Comparison of ENCODE assay signal across 15 mouse cellular contexts in genomic region chr7:25902061-25902690, GRCm38 (mm10). TPM values are rescaled to one million over a fixed set of nuclear protein-coding genes. Genes with fewer than 3 reads are reported as not detected.
A peak's percentile ranks its signal among the peaks of the same experiment; 100 is the strongest.
DNase-seq lines count a peak whose midpoint lies in the region; ATAC-seq and TF ChIP-seq lines count a peak whose summit lies in the region.
"Had no signal": no experiment of that assay in that cellular context is flagged by ENCODE, and none has a peak within 500 bp of the region (broad histone marks: within the 10 kb centered on the region; RNA-seq: fewer than 3 reads in every experiment).

No protein-coding gene starts in this region.

- H3K27ac ChIP-seq in embryonic facial prominence, embryonic 14.5 days (replicated peaks; ENCODE audit: low read depth, low read length), result no peak overlapping the region
- H3K27ac ChIP-seq in embryonic facial prominence, embryonic 10.5 days (replicated peaks), result no peak overlapping the region
- peak overlapping the region; percentile 43 for H3K27ac ChIP-seq in embryonic fibroblast, embryonic 13.5 days (ENCODE audit: insufficient read depth, low read length)
- no peak overlapping the region for H3K27ac ChIP-seq in hindbrain, embryonic 11.5 days (ENCODE audit: low read depth, low read length)
- H3K27ac ChIP-seq in thymus, adult 2 months (ENCODE audit: control insufficient read depth, insufficient read depth, low read length), result no peak overlapping the region
- H3K27ac ChIP-seq: embryonic facial prominence, embryonic 12.5 days; hindbrain, embryonic 10.5 days had no signal

- no peak for TF ChIP-seq CTCF in embryonic fibroblast, embryonic 13.5 days (IDR thresholded peaks at IDR 0.05; ENCODE audit: borderline replicate concordance, insufficient read depth, low read length)
- TF ChIP-seq CTCF in thymus, adult 2 months (IDR thresholded peaks at IDR 0.05; ENCODE audit: borderline replicate concordance, control insufficient read depth, extremely low read depth, insufficient read depth, low read length, poor library complexity), result no peak

- ATAC-seq in embryonic facial prominence, embryonic 14.5 days (ENCODE audit: low read depth), result 0 out of 2 replicates have a peak, but pooled peaks have one; percentile 33
- no peak for ATAC-seq in hindbrain, embryonic 11.5 days (ENCODE audit: low FRiP score)

- WGBS in embryonic facial prominence, embryonic 14.5 days, result 57% methylated on average over 8 of the region's 8 CpGs
- WGBS in embryonic facial prominence, embryonic 10.5 days, result 79% methylated on average over 8 of the region's 8 CpGs
- WGBS in hindbrain, embryonic 11.5 days, result 70% methylated on average over 8 of the region's 8 CpGs
- WGBS in thymus, adult 2 months, result 53% methylated on average over 8 of the region's 8 CpGs

- no peak overlapping the region for H3K4me2 ChIP-seq in embryonic facial prominence, embryonic 14.5 days (ENCODE audit: low read depth, low read length)
- H3K4me2 ChIP-seq in myocyte (ENCODE audit: low read depth), result peak overlapping the region; percentile 65
- no peak overlapping the region for H3K4me2 ChIP-seq in hindbrain, embryonic 11.5 days (replicated peaks; ENCODE audit: low read depth, low read length)
- H3K4me2 ChIP-seq: embryonic facial prominence, embryonic 12.5 days had no signal

- no peaks in the 10 kb centered on the region for H3K79me2 ChIP-seq in myocyte (ENCODE audit: control insufficient read depth, insufficient read depth)

- no peaks in the 10 kb centered on the region for H3K4me1 ChIP-seq in embryonic facial prominence, embryonic 14.5 days (ENCODE audit: control insufficient read depth, insufficient read depth, low read length)
- no peaks in the 10 kb centered on the region for H3K4me1 ChIP-seq in embryonic facial prominence, embryonic 10.5 days
- no peaks in the 10 kb centered on the region for H3K4me1 ChIP-seq in embryonic fibroblast, embryonic 13.5 days (ENCODE audit: control insufficient read depth, insufficient read depth, low read length)
- H3K4me1 ChIP-seq in hindbrain, embryonic 11.5 days (replicated peaks; ENCODE audit: control insufficient read depth, insufficient read depth, low read length), result no peaks in the 10 kb centered on the region
- no peaks in the 10 kb centered on the region for H3K4me1 ChIP-seq in thymus, adult 2 months (replicated peaks; ENCODE audit: control insufficient read depth, insufficient read depth, low read length)
- H3K4me1 ChIP-seq: embryonic facial prominence, embryonic 12.5 days; hindbrain, embryonic 10.5 days had no signal

- no peaks in the 10 kb centered on the region for H3K9me3 ChIP-seq in embryonic facial prominence, embryonic 14.5 days (ENCODE audit: control insufficient read depth, low read length)
- H3K9me3 ChIP-seq in embryonic facial prominence, embryonic 10.5 days, result peaks cover 2% of the 10 kb centered on the region; the same call in 1 of the 2 replicates
- no peaks in the 10 kb centered on the region for H3K9me3 ChIP-seq in hindbrain, embryonic 11.5 days (ENCODE audit: control insufficient read depth, low read length)
- H3K9me3 ChIP-seq: embryonic facial prominence, embryonic 12.5 days had no signal

- no peak overlapping the region for H3K9ac ChIP-seq in embryonic facial prominence, embryonic 14.5 days (ENCODE audit: low read depth, low read length)
- H3K9ac ChIP-seq in hindbrain, embryonic 11.5 days (ENCODE audit: low read depth, low read length), result no peak overlapping the region
- H3K9ac ChIP-seq: embryonic facial prominence, embryonic 12.5 days had no signal

- peak; percentile 22 for DNase-seq in embryonic facial prominence, embryonic 14.5 days (ENCODE audit: low spot score)
- DNase-seq in embryonic facial prominence, embryonic 10.5 days (ENCODE audit: low spot score), result no peak
- DNase-seq in left cerebral cortex, adult 18-20 months (ENCODE audit: low spot score in 2 of 2), result peak; percentile 2
- no peak for DNase-seq in left cerebral cortex, postnatal 4 days
- DNase-seq in hindbrain, embryonic 11.5 days (ENCODE audit: low spot score), result no peak
- no peak for DNase-seq in thymus, adult 2 months
- DNase-seq: adrenal gland, postnatal 25 days; B cell, adult 2 months; cerebellum, adult 8-10 months had no signal

- H3ac ChIP-seq in myocyte (ENCODE audit: control insufficient read depth, insufficient read length), result no peak overlapping the region

- no peaks in the 10 kb centered on the region for H3K36me3 ChIP-seq in embryonic facial prominence, embryonic 14.5 days (ENCODE audit: control insufficient read depth, insufficient read depth, low read length)
- no peaks in the 10 kb centered on the region for H3K36me3 ChIP-seq in embryonic facial prominence, embryonic 10.5 days (replicated peaks)
- H3K36me3 ChIP-seq in myocyte (ENCODE audit: control insufficient read depth, insufficient read depth), result no peaks in the 10 kb centered on the region
- no peaks in the 10 kb centered on the region for H3K36me3 ChIP-seq in hindbrain, embryonic 11.5 days (ENCODE audit: control insufficient read depth, insufficient read depth, low read length)
- H3K36me3 ChIP-seq in thymus, adult 2 months (ENCODE audit: control insufficient read depth, insufficient read depth, low read length), result no peaks in the 10 kb centered on the region
- H3K36me3 ChIP-seq: embryonic facial prominence, embryonic 12.5 days; hindbrain, embryonic 10.5 days had no signal

- no peak for TF ChIP-seq POLR2A in embryonic fibroblast, embryonic 13.5 days (IDR thresholded peaks at IDR 0.05; ENCODE audit: low read depth, low read length)
- TF ChIP-seq POLR2A in myocyte (IDR thresholded peaks at IDR 0.05; ENCODE audit: insufficient read length, low read depth), result no peak
- TF ChIP-seq POLR2A in thymus, adult 2 months (IDR thresholded peaks at IDR 0.05; ENCODE audit: control insufficient read depth, extremely low read depth, insufficient read depth, low read length, poor library complexity), result no peak

- intact Hi-C loops in left cerebral cortex, postnatal 4 days (cut with DNase I), result no loop called here

- H3K4me3 ChIP-seq in embryonic facial prominence, embryonic 14.5 days (ENCODE audit: low read depth, low read length), result no peak overlapping the region
- no peak overlapping the region for H3K4me3 ChIP-seq in embryonic facial prominence, embryonic 10.5 days
- no peak overlapping the region for H3K4me3 ChIP-seq in embryonic fibroblast, embryonic 13.5 days (ENCODE audit: insufficient read depth, low read length)
- no peak overlapping the region for H3K4me3 ChIP-seq in myocyte
- no peak overlapping the region for H3K4me3 ChIP-seq in hindbrain, embryonic 11.5 days (ENCODE audit: low read depth, low read length)
- no peak overlapping the region for H3K4me3 ChIP-seq in thymus, adult 2 months (ENCODE audit: control insufficient read depth, insufficient read depth, low read length)
- H3K4me3 ChIP-seq: embryonic facial prominence, embryonic 12.5 days; hindbrain, embryonic 10.5 days had no signal

- no peaks in the 10 kb centered on the region for H3K27me3 ChIP-seq in embryonic facial prominence, embryonic 14.5 days (replicated peaks; ENCODE audit: control insufficient read depth, insufficient read depth, low read length)
- no peaks in the 10 kb centered on the region for H3K27me3 ChIP-seq in embryonic facial prominence, embryonic 10.5 days (replicated peaks; ENCODE audit: low read depth, poor library complexity, severe bottlenecking)
- peaks cover 6% of the 10 kb centered on the region for H3K27me3 ChIP-seq in myocyte (ENCODE audit: control insufficient read depth, insufficient read depth, insufficient read length)
- no peaks in the 10 kb centered on the region for H3K27me3 ChIP-seq in hindbrain, embryonic 11.5 days (ENCODE audit: control insufficient read depth, insufficient read depth, low read length)
- H3K27me3 ChIP-seq in thymus, adult 2 months (ENCODE audit: control insufficient read depth, insufficient read depth, low read length), result no peaks in the 10 kb centered on the region
- H3K27me3 ChIP-seq: embryonic facial prominence, embryonic 12.5 days had no signal

TF ChIP-seq in myocyte, 11 proteins besides CTCF, POLR2A, EP300 and RAD21:
- TF ChIP-seq TCF12 (IDR thresholded peaks at IDR 0.05; ENCODE audit: insufficient read depth, poor library complexity, severe bottlenecking) (no peak), TCF3 (IDR thresholded peaks at IDR 0.05; ENCODE audit: insufficient read length, low read depth) (no peak), POLR2AphosphoS2 (IDR thresholded peaks at IDR 0.05; ENCODE audit: insufficient read length, low read depth) (no peak), MYOD1 (IDR thresholded peaks at IDR 0.05; ENCODE audit: control insufficient read depth in 1 of 3, insufficient read length in 2 of 3, low read depth in 2 of 3) (no peak), USF1 (IDR thresholded peaks at IDR 0.05; ENCODE audit: low read depth) (no peak), REST (IDR thresholded peaks at IDR 0.05; ENCODE audit: insufficient read depth, insufficient read length) (no peak), CEBPB (IDR thresholded peaks at IDR 0.05; ENCODE audit: insufficient read depth, poor library complexity, severe bottlenecking) (no peak), E2F4 (IDR thresholded peaks at IDR 0.05; ENCODE audit: insufficient read depth) (no peak), SRF (IDR thresholded peaks at IDR 0.05; ENCODE audit: control insufficient read depth, insufficient read length, low read depth) (no peak), MAX (IDR thresholded peaks at IDR 0.05; ENCODE audit: low read depth) (no peak), MYOG (IDR thresholded peaks at IDR 0.05; ENCODE audit: control insufficient read depth in 1 of 3, insufficient read depth in 1 of 3, insufficient read length in 2 of 3, low read depth in 2 of 3) (no peak)
TF ChIP-seq in myocyte: peak in this region for 0.

RNA-seq across cellular contexts. Expression of gene Cyp2b10, which starts 4.8 kb away (rescaled TPM):
- not detected in 2 replicates for polyA plus RNA-seq in embryonic facial prominence, embryonic 14.5 days (2014; fragmentation: Nextera tagmentation; extraction: Ambion mirVana)
- polyA plus RNA-seq in embryonic facial prominence, embryonic 10.5 days (2016; fragmentation: Nextera tagmentation; extraction: Ambion mirVana), result 0.10 TPM in 1 of 2 replicates, not detected in the other
- under 1 TPM in 1 of 2 experiments, not detected in 1; 0.67 TPM for total RNA-seq in left cerebral cortex, adult 18-20 months (2021)
- not detected for total RNA-seq in left cerebral cortex, postnatal 4 days (2021)
- polyA plus RNA-seq in embryonic fibroblast, embryonic 13.5 days (2011; ENCODE audit: insufficient read length, low read depth, missing spikeins), result not detected in 2 replicates
- polyA plus RNA-seq in myocyte (2012; fragmentation: generic; extraction: Trizol), result 0.02 TPM
- polyA plus RNA-seq in hindbrain, embryonic 11.5 days (2014; fragmentation: Nextera tagmentation; extraction: Ambion mirVana), result not detected in 2 replicates
- 0.15 and 0.23 TPM in 2 replicates for polyA plus RNA-seq in thymus, adult 2 months (2012; rRNA removed)
- total RNA-seq: left cerebral cortex, postnatal 10 days had no signal
- polyA plus RNA-seq: embryonic facial prominence, embryonic 12.5 days; hindbrain, embryonic 10.5 days; kidney, embryonic 16.5 days had no signal

Comparison
In these comparisons a context has a peak if more than half of its experiments do, and no peak if none do; other contexts are left out.
1. DNase-seq: peak in embryonic facial prominence, embryonic 14.5 days (single experiment) and left cerebral cortex, adult 18-20 months (2 of 2); none in embryonic facial prominence, embryonic 10.5 days (single experiment), left cerebral cortex, postnatal 4 days (single experiment), hindbrain, embryonic 11.5 days (single experiment) and thymus, adult 2 months (single experiment).